Mouse (Mus musculus): ENCODE data around the gene Igsf23. TPM values are rescaled to one million over a fixed set of nuclear protein-coding genes. Genes with fewer than 3 reads are reported as not detected.
"Not testable (repeated sequence)": the region's sequence is repeated elsewhere in the genome, so short reads cannot be mapped to it uniquely, and the experiment has no call there.

Igsf23 gene
- polyA plus RNA-seq (2015; fragmentation: Nextera tagmentation; extraction: Ambion mirVana): 1.5 and 1.7 TPM in 2 replicates

GRCm38 (mm10) chr7:19950589-19950988 is at the start of gene Igsf23:
Gene Igsf23 (minus strand): TSS chr7:19950756.
- H3K4me2 ChIP-seq: no peak within 1 kb of the TSS
- WGBS: 37% methylated on average over 9 of the region's 9 CpGs
- peak; percentile 9; the same call in 1 of the 2 replicates for ATAC-seq (replicated peaks; ENCODE audit: insufficient number of reproducible peaks, insufficient read depth, low FRiP score, low read depth)
- H3K27me3 ChIP-seq: no peaks in the 10 kb centered on the region
- H3K9me3 ChIP-seq (replicated peaks): no peaks in the 10 kb centered on the region
- no peak within 1 kb of the TSS for H3K27ac ChIP-seq
- H3K4me1 ChIP-seq (replicated peaks): peaks cover 10% of the 10 kb centered on the region
- no peak within 1 kb of the TSS for H3K9ac ChIP-seq
- no peak within 1 kb of the TSS for H3K4me3 ChIP-seq
- H3K36me3 ChIP-seq: no peaks in the 10 kb centered on the region

- H3K36me3 ChIP-seq; H3K4me3 ChIP-seq; H3K4me2 ChIP-seq; ATAC-seq (replicated peaks; ENCODE audit: insufficient number of reproducible peaks, insufficient read depth, low FRiP score, low read depth); H3K9me3 ChIP-seq (replicated peaks); H3K27me3 ChIP-seq; H3K4me1 ChIP-seq (replicated peaks); H3K27ac ChIP-seq; H3K9ac ChIP-seq: not testable (repeated sequence)
- 64% methylated on average over 3 of the region's 3 CpGs for WGBS
Observed at GRCm38 (mm10) chr7:19996721-19997120, 46.2 kb upstream of the Igsf23 start.

- not testable (repeated sequence) for H3K4me1 ChIP-seq (replicated peaks); ATAC-seq (replicated peaks; ENCODE audit: insufficient number of reproducible peaks, insufficient read depth, low FRiP score, low read depth); H3K36me3 ChIP-seq; H3K9me3 ChIP-seq (replicated peaks); H3K27me3 ChIP-seq; H3K4me2 ChIP-seq; H3K4me3 ChIP-seq; H3K9ac ChIP-seq; H3K27ac ChIP-seq
- 51% methylated on average over 8 of the region's 8 CpGs for WGBS
Observed at GRCm38 (mm10) chr7:19991165-19991564, 40.6 kb upstream of the Igsf23 start, which contains the start of gene Nlrp9b. Gene Nlrp9b (plus strand): TSS chr7:19991465.

GRCm38 (mm10) chr7:19971516-19971915 is 21.0 kb upstream of the Igsf23 start:
- Histone ChIP-seq H3K27me3 (no peaks in the 10 kb centered on the region), H3K9ac (no peak overlapping the region), H3K9me3 (replicated peaks) (no peaks in the 10 kb centered on the region), H3K36me3 (no peaks in the 10 kb centered on the region), H3K4me3 (no peak overlapping the region), H3K4me1 (replicated peaks) (no peaks in the 10 kb centered on the region), H3K4me2 (no peak overlapping the region), H3K27ac (no peak overlapping the region)
- ATAC-seq (replicated peaks; ENCODE audit: insufficient number of reproducible peaks, insufficient read depth, low FRiP score, low read depth): no peak
- WGBS: 81% methylated on average over 4 of the region's 4 CpGs

- Histone ChIP-seq H3K27me3 (no peaks in the 10 kb centered on the region), H3K4me1 (replicated peaks) (no peaks in the 10 kb centered on the region), H3K9ac (no peak overlapping the region), H3K9me3 (replicated peaks) (no peaks in the 10 kb centered on the region), H3K4me3 (no peak overlapping the region), H3K4me2 (no peak overlapping the region), H3K27ac (no peak overlapping the region), H3K36me3 (no peaks in the 10 kb centered on the region)
- ATAC-seq (replicated peaks; ENCODE audit: insufficient number of reproducible peaks, insufficient read depth, low FRiP score, low read depth): no peak
- 89% methylated on average over 8 of the region's 8 CpGs for WGBS
Observed at GRCm38 (mm10) chr7:19970196-19970595, 19.6 kb upstream of the Igsf23 start.

- ATAC-seq (replicated peaks; ENCODE audit: insufficient number of reproducible peaks, insufficient read depth, low FRiP score, low read depth): no peak
- Histone ChIP-seq H3K27me3 (no peaks in the 10 kb centered on the region), H3K4me1 (replicated peaks) (no peaks in the 10 kb centered on the region), H3K9ac (no peak overlapping the region), H3K4me3 (no peak overlapping the region), H3K9me3 (replicated peaks) (no peaks in the 10 kb centered on the region), H3K36me3 (no peaks in the 10 kb centered on the region), H3K4me2 (no peak overlapping the region), H3K27ac (no peak overlapping the region)
- 87% methylated on average over 4 of the region's 4 CpGs for WGBS
Observed at GRCm38 (mm10) chr7:19969541-19970090, 19.1 kb upstream of the Igsf23 start.

GRCm38 (mm10) chr7:19969106-19969505 is 18.6 kb upstream of the Igsf23 start:
- no peak for ATAC-seq (replicated peaks; ENCODE audit: insufficient number of reproducible peaks, insufficient read depth, low FRiP score, low read depth)
- H3K9ac ChIP-seq: no peak overlapping the region
- H3K9me3 ChIP-seq (replicated peaks): no peaks in the 10 kb centered on the region
- H3K4me1 ChIP-seq (replicated peaks): no peaks in the 10 kb centered on the region
- H3K36me3 ChIP-seq: no peaks in the 10 kb centered on the region
- WGBS: 79% methylated on average over 3 of the region's 3 CpGs
- H3K4me2 ChIP-seq: no peak overlapping the region
- no peaks in the 10 kb centered on the region for H3K27me3 ChIP-seq
- no peak overlapping the region for H3K4me3 ChIP-seq
- no peak overlapping the region for H3K27ac ChIP-seq

GRCm38 (mm10) chr7:19964985-19965579 is 14.5 kb upstream of the Igsf23 start, which contains the start of gene Ceacam20:
Gene Ceacam20 (plus strand): TSS chr7:19965412.
- WGBS: 73% methylated on average over 7 of the region's 7 CpGs
- Histone ChIP-seq H3K27ac (no peak within 1 kb of the TSS), H3K9ac (no peak within 1 kb of the TSS), H3K9me3 (replicated peaks) (no peaks in the 10 kb centered on the region), H3K4me1 (replicated peaks) (no peaks in the 10 kb centered on the region), H3K36me3 (no peaks in the 10 kb centered on the region), H3K4me3 (no peak within 1 kb of the TSS), H3K4me2 (no peak within 1 kb of the TSS), H3K27me3 (no peaks in the 10 kb centered on the region)
- no peak for ATAC-seq (replicated peaks; ENCODE audit: insufficient number of reproducible peaks, insufficient read depth, low FRiP score, low read depth)

GRCm38 (mm10) chr7:19962423-19962822 is 11.9 kb upstream of the Igsf23 start:
- ATAC-seq (replicated peaks; ENCODE audit: insufficient number of reproducible peaks, insufficient read depth, low FRiP score, low read depth): no peak
- Histone ChIP-seq H3K36me3 (no peaks in the 10 kb centered on the region), H3K9ac (no peak overlapping the region), H3K27me3 (no peaks in the 10 kb centered on the region), H3K27ac (no peak overlapping the region), H3K4me2 (no peak overlapping the region), H3K4me3 (no peak overlapping the region), H3K9me3 (replicated peaks) (no peaks in the 10 kb centered on the region), H3K4me1 (replicated peaks) (no peaks in the 10 kb centered on the region)
- 84% methylated on average over 1 of the region's 1 CpGs for WGBS

- Histone ChIP-seq H3K4me3 (no peak overlapping the region), H3K27ac (no peak overlapping the region), H3K9me3 (replicated peaks) (no peaks in the 10 kb centered on the region), H3K36me3 (no peaks in the 10 kb centered on the region), H3K9ac (no peak overlapping the region), H3K4me2 (no peak overlapping the region), H3K4me1 (replicated peaks) (0 out of 2 replicates have a peak, but pooled peaks cover 2% of the 10 kb centered on the region), H3K27me3 (no peaks in the 10 kb centered on the region)
- WGBS: 2% methylated on average over 7 of the region's 7 CpGs
- no peak for ATAC-seq (replicated peaks; ENCODE audit: insufficient number of reproducible peaks, insufficient read depth, low FRiP score, low read depth)
Observed at GRCm38 (mm10) chr7:19956341-19956781, 5.8 kb upstream of the Igsf23 start.

GRCm38 (mm10) chr7:19955861-19956260 is 5.3 kb upstream of the Igsf23 start:
- Histone ChIP-seq H3K36me3 (no peaks in the 10 kb centered on the region), H3K4me3 (no peak overlapping the region), H3K27ac (no peak overlapping the region), H3K4me2 (no peak overlapping the region), H3K4me1 (replicated peaks) (0 out of 2 replicates have a peak, but pooled peaks cover 2% of the 10 kb centered on the region), H3K27me3 (no peaks in the 10 kb centered on the region), H3K9ac (no peak overlapping the region), H3K9me3 (replicated peaks) (no peaks in the 10 kb centered on the region)
- no peak for ATAC-seq (replicated peaks; ENCODE audit: insufficient number of reproducible peaks, insufficient read depth, low FRiP score, low read depth)
- 63% methylated on average over 4 of the region's 4 CpGs for WGBS

- Histone ChIP-seq H3K36me3 (no peaks in the 10 kb centered on the region), H3K9ac (no peak overlapping the region), H3K27ac (no peak overlapping the region), H3K4me3 (no peak overlapping the region), H3K9me3 (replicated peaks) (no peaks in the 10 kb centered on the region), H3K4me2 (no peak overlapping the region), H3K4me1 (replicated peaks) (peaks cover 12% of the 10 kb centered on the region), H3K27me3 (no peaks in the 10 kb centered on the region)
- no peak for ATAC-seq (replicated peaks; ENCODE audit: insufficient number of reproducible peaks, insufficient read depth, low FRiP score, low read depth)
- 64% methylated on average over 9 of the region's 9 CpGs for WGBS
Observed at GRCm38 (mm10) chr7:19953054-19953453, 2.5 kb upstream of the Igsf23 start.
